Mouse (Mus musculus) midbrain, embryonic 15.5 days (tissue): ENCODE results near the gene Iqcb1. TPM values are rescaled to one million over a fixed set of nuclear protein-coding genes. Genes with fewer than 3 reads are reported as not detected.

Experiments used
- ATAC-seq: fragments of 200-750 bp; cut with Nextera tagmentation; replicated peaks from 2 replicates; pipeline ENCODE4 v1.8.0; 2017; ENCODE audit warnings: moderate TSS enrichment
- H3K27ac ChIP-seq: fragments of 300-500 bp; sonication (generic); 2 replicates; pipeline ENCODE4 v1.5.1; 2015; ENCODE audit warnings: mild to moderate bottlenecking, inconsistent platforms
- H3K27me3 ChIP-seq: fragments of 300-500 bp; sonication (generic); replicated peaks from 2 replicates; pipeline ENCODE4 v1.6.1; 2015; ENCODE audit warnings: inconsistent platforms
- H3K36me3 ChIP-seq: fragments of 300-500 bp; sonication (generic); replicated peaks from 2 replicates; pipeline ENCODE4 v1.6.1; 2015; ENCODE audit warnings: inconsistent platforms
- H3K4me1 ChIP-seq: fragments of 300-500 bp; sonication (generic); 2 replicates; pipeline ENCODE4 v1.6.1; 2015; ENCODE audit warnings: inconsistent platforms
- H3K4me2 ChIP-seq: fragments of 300-500 bp; sonication (generic); 2 replicates; pipeline ENCODE4 v1.6.1; 2015; ENCODE audit warnings: inconsistent platforms, mild to moderate bottlenecking, moderate library complexity
- H3K4me3 ChIP-seq: fragments of 300-500 bp; sonication (generic); 2 replicates; pipeline ENCODE4 v1.5.1; 2015; ENCODE audit warnings: mild to moderate bottlenecking, inconsistent platforms
- H3K9ac ChIP-seq: fragments of 300-500 bp; sonication (generic); 2 replicates; pipeline ENCODE4 v1.6.1; 2015; ENCODE audit warnings: mild to moderate bottlenecking, inconsistent platforms
- H3K9me3 ChIP-seq: fragments of 300-500 bp; sonication (generic); 2 replicates; pipeline ENCODE4 v1.6.1; 2016; ENCODE audit warnings: inconsistent platforms
- WGBS: fragments of 180-500 bp; shearing (Covaris S2); methylation state at CpG from one replicate; pipeline ENCODE4 v1.1.7; 2015; ENCODE audit warnings: mixed read lengths; 5-methylcytosine and 5-hydroxymethylcytosine counted together
- polyA plus RNA-seq: library from polyadenylated mRNA; unstranded; fragments of >200 nt; fragmentation: Nextera tagmentation; extraction: Ambion mirVana; gene quantifications from 2 replicates; pipeline ENCODE4 v1.2.1, GENCODE M21; 2015

The Iqcb1 gene
- polyA plus RNA-seq, 1 experiment from 2014 or later = 66.4 TPM

DNA sequence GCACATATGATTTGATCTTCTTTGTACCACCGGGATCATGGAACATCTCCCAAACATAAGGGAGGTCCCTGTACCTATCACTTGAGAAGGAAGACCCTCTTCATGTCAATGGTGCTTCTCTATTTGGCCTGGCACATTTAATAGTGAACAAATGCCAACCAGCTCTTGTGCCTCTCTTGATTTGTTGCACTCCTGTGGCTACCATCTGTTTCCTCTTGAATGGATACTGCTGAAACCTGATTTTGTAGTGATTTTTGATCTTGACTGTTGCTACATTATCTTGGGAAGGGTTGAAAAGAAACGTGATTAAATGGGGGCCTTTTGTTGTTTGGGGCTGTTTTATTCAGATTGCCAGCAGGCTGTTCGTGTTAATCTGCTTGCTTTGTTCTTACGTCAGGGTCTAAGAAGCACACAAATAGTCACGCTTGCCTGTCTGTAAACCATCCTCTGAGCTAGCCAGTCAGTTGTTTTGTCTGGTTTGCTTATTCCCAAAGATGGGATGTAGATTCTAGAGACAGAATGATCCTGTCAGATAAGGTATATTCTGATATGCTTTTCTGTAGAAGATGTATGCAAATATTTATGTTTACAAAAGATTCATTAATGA is 54.7 kb downstream of the Iqcb1 start:
- Histone ChIP-seq H3K4me3 (no peak overlapping the region), H3K9me3 (no peaks in the 10 kb centered on the region), H3K27ac (no peak overlapping the region), H3K36me3 (peaks cover 8% of the 10 kb centered on the region), H3K9ac (no peak overlapping the region), H3K4me1 (peaks cover 11% of the 10 kb centered on the region; the same call in 1 of the 2 replicates), H3K27me3 (no peaks in the 10 kb centered on the region), H3K4me2 (no peak overlapping the region)
- WGBS = 24% methylated on average over 5 of the region's 5 CpGs
- no peak for ATAC-seq

DNA sequence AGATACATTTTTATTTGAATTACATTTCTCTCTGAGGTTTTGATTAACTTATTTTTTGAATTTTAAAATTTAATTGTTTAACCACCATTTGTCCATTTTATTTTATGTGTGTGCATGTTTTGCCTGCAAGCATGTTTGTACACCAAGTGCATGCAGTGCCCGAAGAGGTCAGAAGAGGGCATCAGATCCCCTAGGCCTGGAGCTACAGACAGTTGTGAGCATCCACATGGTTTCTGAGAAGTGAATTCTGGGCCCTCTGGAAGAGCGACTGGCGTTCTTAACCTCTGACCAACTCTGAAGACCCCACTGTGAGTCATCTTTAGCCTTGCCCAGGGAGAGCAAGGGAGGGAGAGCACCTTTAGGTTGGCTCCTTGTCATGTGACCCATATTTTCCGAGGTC is 56.7 kb downstream of the Iqcb1 start:
- H3K27ac ChIP-seq = no peak overlapping the region
- no peaks in the 10 kb centered on the region for H3K4me1 ChIP-seq
- ATAC-seq = no peak
- H3K36me3 ChIP-seq = peaks cover 18% of the 10 kb centered on the region
- 80% methylated on average over 4 of the region's 4 CpGs for WGBS
- H3K9me3 ChIP-seq = no peaks in the 10 kb centered on the region
- H3K4me2 ChIP-seq = no peak overlapping the region
- no peak overlapping the region for H3K9ac ChIP-seq
- no peak overlapping the region for H3K4me3 ChIP-seq
- H3K27me3 ChIP-seq = no peaks in the 10 kb centered on the region

DNA sequence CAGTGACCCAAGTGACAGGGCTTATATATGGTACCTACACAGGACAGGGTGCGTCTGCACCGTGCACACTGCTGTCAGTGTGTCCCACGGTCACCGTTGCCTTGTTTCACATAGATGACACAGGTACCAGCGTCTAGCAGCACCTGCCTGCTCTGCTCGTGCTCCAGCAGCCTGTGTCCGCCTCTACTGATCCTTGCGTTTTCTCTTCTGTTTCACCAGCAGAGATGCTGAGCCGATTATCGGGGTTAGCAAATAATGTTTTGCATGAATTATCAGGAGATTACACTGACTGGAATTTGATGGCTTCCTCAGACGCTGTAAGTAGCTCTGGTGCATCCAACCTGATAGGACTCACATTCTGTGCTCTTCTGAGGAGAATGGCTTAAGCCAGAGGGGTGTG is 57.7 kb downstream of the Iqcb1 start:
- H3K4me3 ChIP-seq = no peak overlapping the region
- no peak overlapping the region for H3K4me2 ChIP-seq
- ATAC-seq = no peak
- 77% methylated on average over 11 of the region's 11 CpGs for WGBS
- peaks cover 24% of the 10 kb centered on the region for H3K36me3 ChIP-seq
- H3K27me3 ChIP-seq = no peaks in the 10 kb centered on the region
- no peaks in the 10 kb centered on the region for H3K4me1 ChIP-seq
- H3K9ac ChIP-seq = no peak overlapping the region
- no peaks in the 10 kb centered on the region for H3K9me3 ChIP-seq
- no peak overlapping the region for H3K27ac ChIP-seq

DNA sequence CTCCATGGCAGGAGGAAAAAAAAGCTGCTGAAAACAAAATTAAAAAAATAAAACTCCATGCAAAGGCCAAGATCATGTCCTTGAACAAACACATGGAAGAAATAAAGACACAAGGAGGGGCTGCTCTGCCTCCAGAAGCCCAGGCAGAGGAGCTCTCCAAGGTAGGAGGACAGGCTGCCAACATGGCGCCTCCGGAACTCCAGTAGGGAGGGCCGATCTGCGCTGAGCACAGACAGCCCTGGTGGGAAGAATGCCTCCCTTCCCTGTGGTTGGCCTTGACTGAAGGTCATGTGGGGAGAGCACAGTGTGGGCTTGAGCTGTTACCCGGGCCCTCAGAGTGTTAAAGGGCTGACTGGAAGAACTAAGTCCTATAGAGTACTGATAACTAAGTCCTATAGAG is 59.4 kb downstream of the Iqcb1 start:
- Histone ChIP-seq H3K4me2 (no peak overlapping the region), H3K9ac (no peak overlapping the region), H3K4me1 (no peaks in the 10 kb centered on the region), H3K4me3 (no peak overlapping the region), H3K27me3 (no peaks in the 10 kb centered on the region), H3K27ac (no peak overlapping the region), H3K36me3 (peaks cover 34% of the 10 kb centered on the region), H3K9me3 (no peaks in the 10 kb centered on the region)
- WGBS = 89% methylated on average over 5 of the region's 5 CpGs
- no peak for ATAC-seq

DNA sequence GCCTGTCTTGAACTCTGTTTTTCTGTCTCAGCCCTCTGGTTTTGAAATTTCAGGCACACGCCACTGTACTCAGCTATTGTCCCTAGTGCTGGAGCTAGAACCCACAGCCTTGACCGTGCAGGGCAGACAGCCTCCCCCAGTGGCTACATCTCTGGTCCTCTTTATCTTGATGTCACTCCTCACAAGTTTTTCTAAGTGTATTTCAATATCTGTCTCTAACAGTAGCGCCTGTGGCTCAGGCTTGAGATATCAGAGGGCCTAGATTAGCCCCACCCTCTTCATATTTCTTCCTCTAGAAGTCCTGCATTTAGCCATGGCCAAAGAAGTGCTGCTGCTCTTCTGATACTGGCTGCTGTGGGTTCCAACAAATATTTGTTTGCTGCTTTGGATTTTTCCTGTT is 62.4 kb downstream of the Iqcb1 start:
- Histone ChIP-seq H3K9ac (no peak overlapping the region), H3K36me3 (peaks cover 38% of the 10 kb centered on the region), H3K4me3 (no peak overlapping the region), H3K4me1 (no peaks in the 10 kb centered on the region), H3K27me3 (no peaks in the 10 kb centered on the region), H3K4me2 (no peak overlapping the region), H3K27ac (no peak overlapping the region), H3K9me3 (no peaks in the 10 kb centered on the region)
- 98% methylated on average over 3 of the region's 3 CpGs for WGBS
- no peak for ATAC-seq

DNA sequence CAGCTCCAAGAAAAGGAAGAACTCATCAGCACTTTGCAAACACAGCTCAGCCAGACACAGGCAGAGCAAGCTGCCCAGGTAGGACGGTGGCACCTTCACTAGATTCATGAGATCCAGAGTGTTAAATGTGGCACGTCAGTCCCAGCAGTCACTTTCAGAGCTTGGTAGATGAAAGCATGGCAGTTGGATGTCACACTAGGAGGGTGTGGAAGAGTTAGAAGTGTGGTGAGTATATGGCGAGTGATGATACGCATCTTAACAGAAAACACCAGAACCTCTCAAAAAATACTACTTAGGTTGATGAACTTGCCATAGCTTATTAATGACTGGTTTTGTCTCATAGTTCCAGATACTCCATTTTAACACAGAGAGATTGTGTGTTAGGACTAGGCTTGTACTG is 63.2 kb downstream of the Iqcb1 start:
- Histone ChIP-seq H3K9ac (no peak overlapping the region), H3K9me3 (no peaks in the 10 kb centered on the region), H3K4me2 (no peak overlapping the region), H3K36me3 (peaks cover 45% of the 10 kb centered on the region), H3K27me3 (no peaks in the 10 kb centered on the region), H3K4me1 (no peaks in the 10 kb centered on the region), H3K4me3 (no peak overlapping the region), H3K27ac (no peak overlapping the region)
- ATAC-seq = no peak
- WGBS = 96% methylated on average over 4 of the region's 4 CpGs

DNA sequence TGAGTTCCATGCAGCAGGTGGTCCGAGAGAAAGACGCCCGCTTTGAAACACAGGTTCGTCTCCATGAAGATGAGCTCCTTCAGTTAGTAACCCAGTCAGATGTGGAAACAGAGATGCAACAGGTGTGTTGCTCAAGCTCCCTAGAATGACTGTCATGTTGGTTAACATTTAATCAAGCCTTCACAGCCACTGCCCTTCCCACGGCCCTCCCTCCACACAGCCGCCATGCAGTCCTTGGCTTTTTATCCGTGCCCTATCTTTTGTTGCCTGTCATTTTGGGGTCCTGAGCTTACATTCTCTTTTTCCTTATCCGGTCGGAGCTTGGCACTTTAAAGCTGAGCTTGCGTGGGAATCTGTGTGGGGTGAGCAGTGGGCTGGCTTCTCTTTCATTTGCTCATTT is 65.1 kb downstream of the Iqcb1 start:
- H3K4me2 ChIP-seq = no peak overlapping the region
- H3K9me3 ChIP-seq = no peaks in the 10 kb centered on the region
- no peak overlapping the region for H3K27ac ChIP-seq
- no peaks in the 10 kb centered on the region for H3K27me3 ChIP-seq
- no peak for ATAC-seq
- H3K4me1 ChIP-seq = no peaks in the 10 kb centered on the region
- no peak overlapping the region for H3K4me3 ChIP-seq
- H3K36me3 ChIP-seq = peaks cover 55% of the 10 kb centered on the region
- H3K9ac ChIP-seq = no peak overlapping the region
- 87% methylated on average over 10 of the region's 10 CpGs for WGBS

DNA sequence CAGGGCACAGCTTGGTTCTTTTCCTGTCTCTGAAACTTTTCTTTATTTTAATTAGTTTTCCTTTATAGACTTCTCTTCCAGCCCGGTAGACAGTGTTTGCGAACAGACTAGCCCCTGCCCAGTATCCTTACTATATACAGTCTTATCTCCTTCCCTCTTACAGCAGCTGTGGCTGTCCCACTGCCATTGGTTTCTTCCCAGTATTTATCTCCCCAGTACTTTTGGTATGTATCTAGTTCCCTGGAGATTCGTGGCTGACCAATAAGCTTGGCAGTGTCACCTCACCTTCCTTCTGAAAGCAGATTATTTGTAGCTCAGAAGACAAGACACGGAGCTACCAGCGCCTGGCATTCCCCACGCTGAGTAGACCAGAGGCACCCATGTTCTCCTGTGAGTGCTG is 68.5 kb downstream of the Iqcb1 start:
- 95% methylated on average over 6 of the region's 6 CpGs for WGBS
- Histone ChIP-seq H3K4me3 (no peak overlapping the region), H3K27me3 (no peaks in the 10 kb centered on the region), H3K4me2 (no peak overlapping the region), H3K36me3 (peaks cover 44% of the 10 kb centered on the region), H3K9me3 (no peaks in the 10 kb centered on the region), H3K27ac (no peak overlapping the region), H3K9ac (no peak overlapping the region), H3K4me1 (no peaks in the 10 kb centered on the region)
- ATAC-seq = no peak

DNA sequence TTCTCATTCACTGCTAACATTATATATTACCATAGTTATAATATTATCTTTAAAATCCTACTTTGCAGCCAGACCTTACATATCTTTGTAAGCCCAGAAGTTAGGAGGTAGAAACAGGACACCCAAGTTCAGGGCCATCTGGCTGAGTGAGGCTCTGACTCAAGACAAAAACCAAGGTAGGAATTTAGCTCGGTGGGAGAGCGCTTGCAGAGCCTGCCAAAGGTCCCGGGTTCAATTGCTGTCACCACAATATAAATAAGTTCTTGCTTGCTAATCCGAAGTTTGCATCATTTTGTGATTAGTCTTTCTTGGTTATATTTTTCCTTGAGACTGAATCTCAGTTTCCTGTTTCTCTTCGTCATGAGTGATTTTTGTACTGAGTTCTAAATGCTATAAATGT is 75.0 kb downstream of the Iqcb1 start:
- Histone ChIP-seq H3K4me1 (no peaks in the 10 kb centered on the region), H3K9me3 (no peaks in the 10 kb centered on the region), H3K36me3 (peaks cover 32% of the 10 kb centered on the region), H3K9ac (no peak overlapping the region), H3K4me2 (no peak overlapping the region), H3K27ac (no peak overlapping the region), H3K4me3 (no peak overlapping the region), H3K27me3 (no peaks in the 10 kb centered on the region)
- 95% methylated on average over 5 of the region's 5 CpGs for WGBS
- no peak for ATAC-seq

DNA sequence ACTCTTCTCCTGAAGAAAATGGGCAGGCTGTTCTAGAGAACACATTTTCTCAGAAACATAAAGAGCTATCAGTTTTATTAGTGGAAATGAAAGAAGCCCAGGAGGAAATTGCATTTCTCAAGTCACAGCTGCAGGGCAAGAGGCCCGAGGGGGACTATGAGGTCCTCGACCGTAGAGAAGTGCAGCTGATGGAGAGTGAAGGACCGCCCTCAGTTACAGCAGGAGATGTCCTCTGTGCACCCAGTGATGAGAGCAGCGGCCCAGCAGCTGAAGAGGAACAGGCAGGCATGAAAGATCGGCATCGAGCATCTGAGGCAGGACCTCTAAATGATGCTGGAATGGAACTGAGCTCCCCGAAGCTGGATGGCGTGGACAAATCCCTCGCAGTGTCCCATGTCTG is 83.7 kb downstream of the Iqcb1 start:
- Histone ChIP-seq H3K27me3 (no peaks in the 10 kb centered on the region), H3K27ac (no peak overlapping the region), H3K9ac (no peak overlapping the region), H3K4me2 (no peak overlapping the region), H3K36me3 (peaks cover 36% of the 10 kb centered on the region), H3K9me3 (no peaks in the 10 kb centered on the region), H3K4me3 (no peak overlapping the region), H3K4me1 (no peaks in the 10 kb centered on the region)
- 89% methylated on average over 10 of the region's 10 CpGs for WGBS
- ATAC-seq = no peak

DNA sequence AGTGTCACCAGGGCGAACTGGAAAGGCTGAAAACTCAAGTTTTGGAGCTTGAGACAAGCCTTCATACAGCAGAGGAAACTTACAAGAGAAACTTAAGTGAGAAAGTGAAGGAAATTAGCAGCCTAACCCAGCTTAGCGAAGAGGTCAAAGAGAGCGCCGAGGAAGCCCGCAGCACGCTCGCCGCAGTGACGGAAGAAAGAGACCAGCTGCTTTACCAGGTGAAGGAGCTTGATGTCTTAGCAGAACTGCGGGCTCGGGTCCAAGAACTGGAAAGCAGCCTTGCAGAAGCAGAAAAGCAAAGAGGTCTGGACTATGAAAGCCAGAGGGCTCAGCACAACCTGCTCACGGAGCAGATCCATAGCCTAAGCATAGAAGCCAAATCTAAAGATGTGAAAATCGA is 84.1 kb downstream of the Iqcb1 start:
- no peak overlapping the region for H3K9ac ChIP-seq
- 93% methylated on average over 13 of the region's 13 CpGs for WGBS
- peaks cover 38% of the 10 kb centered on the region for H3K36me3 ChIP-seq
- H3K4me3 ChIP-seq = no peak overlapping the region
- H3K27ac ChIP-seq = no peak overlapping the region
- H3K27me3 ChIP-seq = no peaks in the 10 kb centered on the region
- no peak overlapping the region for H3K4me2 ChIP-seq
- no peak for ATAC-seq
- H3K4me1 ChIP-seq = no peaks in the 10 kb centered on the region
- H3K9me3 ChIP-seq = no peaks in the 10 kb centered on the region

DNA sequence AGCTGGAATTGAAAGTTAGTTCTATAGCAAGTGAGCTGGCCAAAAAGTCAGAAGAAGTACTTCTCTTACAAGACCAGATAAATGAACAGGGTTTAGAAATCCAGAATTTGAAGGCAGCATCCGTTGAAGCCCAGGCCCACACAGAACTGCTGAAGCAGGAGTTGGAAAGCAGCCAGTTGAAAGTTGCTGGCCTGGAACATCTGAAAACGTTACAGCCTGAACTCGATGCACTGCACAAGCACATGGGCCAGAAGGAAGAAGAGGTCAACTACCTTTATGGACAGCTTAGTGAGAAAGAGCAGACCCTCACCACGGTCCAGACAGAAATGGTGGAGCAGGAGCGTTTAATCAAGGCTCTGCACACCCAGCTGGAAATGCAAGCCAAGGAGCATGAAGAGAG is 86.0 kb downstream of the Iqcb1 start:
- ATAC-seq = no peak
- Histone ChIP-seq H3K27ac (no peak overlapping the region), H3K9ac (no peak overlapping the region), H3K9me3 (no peaks in the 10 kb centered on the region), H3K4me1 (no peaks in the 10 kb centered on the region), H3K4me2 (no peak overlapping the region), H3K36me3 (peaks cover 47% of the 10 kb centered on the region), H3K27me3 (no peaks in the 10 kb centered on the region), H3K4me3 (no peak overlapping the region)
- WGBS = 84% methylated on average over 5 of the region's 5 CpGs

DNA sequence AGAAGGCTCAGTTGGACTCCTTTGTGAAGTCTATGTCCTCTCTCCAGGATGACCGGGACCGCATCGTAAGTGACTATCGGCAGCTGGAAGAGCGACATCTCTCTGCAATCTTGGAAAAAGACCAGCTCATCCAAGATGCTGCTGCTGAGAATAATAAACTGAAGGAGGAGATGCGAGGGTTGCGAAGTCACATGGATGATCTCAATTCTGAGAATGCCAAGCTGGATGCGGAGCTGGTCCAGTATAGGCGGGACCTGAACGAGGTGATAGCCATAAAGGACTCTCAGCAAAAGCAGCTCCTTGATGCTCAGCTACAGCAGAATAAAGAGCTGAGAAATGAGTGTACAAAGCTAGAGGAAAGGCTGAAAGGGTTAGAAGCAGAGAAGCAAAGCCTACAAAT is 90.3 kb downstream of the Iqcb1 start:
- Histone ChIP-seq H3K9me3 (no peaks in the 10 kb centered on the region), H3K27ac (no peak overlapping the region), H3K4me3 (no peak overlapping the region), H3K4me2 (no peak overlapping the region), H3K27me3 (no peaks in the 10 kb centered on the region), H3K9ac (no peak overlapping the region), H3K4me1 (no peaks in the 10 kb centered on the region), H3K36me3 (peaks cover 40% of the 10 kb centered on the region)
- no peak for ATAC-seq
- 95% methylated on average over 10 of the region's 10 CpGs for WGBS
